Mouse (Mus musculus) adrenal gland, adult 8-10 months (tissue): ENCODE results near the gene Taok1. TPM values are rescaled to one million over a fixed set of nuclear protein-coding genes. Genes with fewer than 3 reads are reported as not detected.
A peak's percentile ranks its signal among the peaks of the same experiment; 100 is the strongest.

Experiments used
- DNase-seq: peaks from one replicate; pipeline ENCODE4 v3.0.0; 2022
- total RNA-seq, 4 experiments: library from RNA; stranded (reverse); gene quantifications; 2 replicates each; pipeline ENCODE4 v1.2.4; 2022

Gene Taok1
- total RNA-seq, 4 experiments from 2014 or later: 47.5 to 69.2 (median 61.7) TPM

DNA sequence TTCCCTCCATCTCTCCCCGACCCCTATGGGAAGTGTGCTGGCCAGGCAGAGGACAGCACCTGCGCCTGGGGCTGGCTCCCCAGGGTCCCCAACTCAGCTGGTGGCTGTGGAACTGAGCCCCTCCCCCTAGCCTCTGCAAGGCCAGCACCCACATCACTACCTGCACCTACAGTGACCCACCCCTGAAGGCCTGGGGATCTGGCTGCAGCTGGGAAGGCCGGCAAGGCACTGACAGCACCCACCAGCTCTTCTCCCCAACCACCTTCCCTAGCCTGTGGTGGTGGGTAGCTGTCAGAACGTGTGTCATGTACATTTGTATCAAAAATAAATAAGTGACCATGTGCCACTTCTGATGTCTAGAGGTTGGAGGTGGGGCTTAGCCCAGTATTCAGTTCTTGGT, 100.2 kb downstream of the Taok1 start:
- DNase-seq: peak; percentile 12

DNA sequence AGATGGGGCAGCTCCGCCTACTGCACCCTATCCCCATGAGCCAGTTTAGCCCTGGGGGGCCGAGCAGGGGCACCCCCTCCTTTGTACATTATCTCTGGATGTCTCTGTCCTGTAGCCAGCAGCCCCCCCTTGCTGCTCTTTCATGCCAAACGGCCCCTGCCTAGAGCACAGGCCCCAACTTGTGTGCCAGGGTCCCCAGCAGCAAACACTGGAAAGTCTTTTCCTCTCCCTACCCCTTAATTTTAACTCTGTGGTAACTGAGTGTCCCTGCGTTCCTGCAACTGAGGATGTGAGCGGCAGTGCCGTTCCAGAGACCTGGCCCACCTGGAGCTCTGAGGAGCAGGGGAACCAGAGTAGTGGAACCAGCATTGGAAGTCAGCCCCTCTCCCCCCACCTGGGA, 100.7 kb downstream of the Taok1 start:
- no peak for DNase-seq

DNA sequence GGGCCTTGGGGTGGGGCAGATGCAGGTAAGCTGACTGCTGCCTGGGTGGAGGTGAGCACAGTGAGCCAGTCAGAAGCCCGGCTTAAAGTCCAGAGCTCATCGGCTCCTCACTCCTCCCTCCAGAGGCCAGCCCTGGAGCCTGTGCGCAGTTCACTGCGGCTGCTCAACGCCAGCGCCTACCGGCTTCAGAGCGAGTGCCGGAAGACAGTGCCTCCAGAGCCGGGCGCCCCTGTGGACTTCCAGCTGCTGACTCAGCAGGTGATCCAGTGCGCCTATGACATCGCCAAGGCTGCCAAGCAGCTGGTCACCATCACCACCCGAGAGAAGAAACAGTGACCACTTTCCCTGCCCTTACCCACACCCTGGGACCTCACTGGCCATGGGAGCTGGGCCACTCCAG, 101.3 kb downstream of the Taok1 start:
- DNase-seq: no peak

DNA sequence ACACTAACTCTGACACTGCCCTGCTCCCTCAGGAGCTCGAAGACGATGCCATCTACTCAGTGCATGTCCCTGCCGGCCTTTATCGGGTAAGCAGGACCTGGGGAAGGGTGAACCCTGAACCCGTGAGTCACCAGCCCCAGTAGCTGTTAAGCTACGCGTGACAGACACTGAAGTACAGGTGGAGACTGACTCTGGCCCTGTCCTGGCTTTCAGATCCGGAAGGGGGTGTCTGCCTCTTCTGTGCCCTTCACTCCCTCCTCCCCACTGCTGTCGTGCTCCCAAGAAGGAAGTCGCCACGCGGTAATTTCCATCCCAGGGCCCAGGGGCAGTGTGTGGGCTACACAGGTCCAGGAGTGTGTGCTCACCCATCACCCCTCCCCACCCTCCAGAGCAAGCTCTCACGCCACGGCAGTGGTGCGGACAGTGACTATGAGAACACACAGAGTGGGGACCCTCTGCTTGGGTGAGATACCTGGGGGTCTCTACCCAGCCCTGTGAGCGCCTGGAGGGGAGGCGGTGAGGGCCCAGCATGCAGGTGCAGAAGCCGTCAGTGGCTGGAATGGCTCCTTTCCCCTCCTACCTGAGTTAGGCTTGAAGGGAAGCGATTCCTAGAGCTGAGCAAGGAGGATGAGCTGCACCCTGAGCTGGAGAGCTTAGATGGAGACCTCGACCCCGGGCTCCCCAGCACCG, 102.2 kb downstream of the Taok1 start:
- DNase-seq: no peak

DNA sequence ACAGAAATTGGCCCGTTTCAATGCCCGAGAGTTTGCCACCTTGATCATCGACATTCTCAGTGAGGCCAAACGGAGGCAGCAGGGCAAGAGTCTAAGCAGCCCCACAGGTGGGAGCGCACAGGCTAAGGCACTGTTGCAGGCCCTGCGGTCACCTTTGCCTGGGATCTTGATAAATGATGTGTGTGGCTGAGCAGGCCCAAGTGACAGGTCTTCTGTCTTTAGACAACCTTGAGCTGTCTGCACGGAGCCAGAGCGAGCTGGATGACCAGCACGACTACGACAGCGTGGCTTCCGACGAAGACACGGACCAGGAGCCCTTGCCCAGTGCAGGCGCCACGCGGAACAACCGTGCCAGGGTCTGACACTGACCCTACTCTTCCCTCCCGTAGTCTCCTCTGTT, 103.2 kb downstream of the Taok1 start:
- no peak for DNase-seq

DNA sequence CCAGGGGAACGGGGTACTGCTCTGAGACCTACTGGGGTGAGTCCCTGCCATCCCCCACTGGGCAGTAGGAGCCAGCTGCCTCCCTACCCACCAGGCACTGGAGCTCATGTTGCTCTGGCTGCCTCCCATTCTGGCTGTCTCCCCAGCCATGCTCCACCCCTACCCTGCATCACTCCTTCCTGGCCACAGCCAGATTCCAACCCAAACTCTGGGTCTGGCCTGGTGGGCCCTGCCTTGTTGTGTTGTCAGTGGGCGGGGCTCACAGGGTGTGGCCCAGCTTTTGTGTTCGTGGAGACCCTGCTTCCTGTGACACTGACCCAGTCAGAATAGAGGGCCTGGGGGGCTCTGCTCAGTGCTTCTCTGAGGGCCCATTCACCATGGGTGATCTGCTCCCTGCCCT, 104.1 kb downstream of the Taok1 start:
- DNase-seq: no peak

DNA sequence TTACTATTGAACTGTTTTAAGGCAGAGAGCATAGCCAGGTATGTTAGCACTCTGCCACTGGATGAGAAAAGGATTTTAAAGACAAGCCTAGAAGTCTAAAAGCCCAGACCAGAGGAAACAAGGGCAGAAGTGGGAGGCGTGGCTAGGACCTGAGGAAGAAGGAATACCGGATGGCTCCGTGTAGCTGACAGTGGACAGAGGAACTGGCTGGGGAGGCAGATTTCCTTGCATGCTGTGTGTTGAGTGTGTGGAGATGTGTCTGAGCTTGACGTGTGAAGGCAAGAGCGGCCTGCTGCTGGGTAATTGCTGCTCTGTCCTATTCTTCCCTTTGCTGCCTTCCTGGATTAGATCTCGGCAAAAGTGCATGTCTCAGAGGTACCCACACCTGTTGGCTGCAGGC, 105.1 kb downstream of the Taok1 start:
- DNase-seq: no peak

DNA sequence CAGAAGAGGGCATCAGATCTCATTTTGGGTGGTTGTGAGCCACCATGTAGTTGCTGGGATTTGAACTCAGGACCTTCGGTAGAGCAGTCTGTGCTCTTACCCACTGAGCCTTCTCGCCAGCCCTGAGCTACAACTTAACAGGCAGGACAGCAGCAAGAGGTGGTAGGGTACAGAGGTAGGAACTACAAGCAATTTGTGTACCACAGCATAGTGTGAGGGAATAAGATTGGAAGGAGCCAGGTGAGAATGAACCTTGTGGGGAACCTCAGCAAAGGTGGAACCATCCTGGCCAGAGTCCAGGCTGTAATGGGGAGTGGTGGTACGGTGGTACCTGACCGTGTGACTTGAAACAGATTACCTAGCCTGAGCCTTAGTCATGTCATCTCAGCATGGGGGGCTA, 105.6 kb downstream of the Taok1 start:
- no peak for DNase-seq

DNA sequence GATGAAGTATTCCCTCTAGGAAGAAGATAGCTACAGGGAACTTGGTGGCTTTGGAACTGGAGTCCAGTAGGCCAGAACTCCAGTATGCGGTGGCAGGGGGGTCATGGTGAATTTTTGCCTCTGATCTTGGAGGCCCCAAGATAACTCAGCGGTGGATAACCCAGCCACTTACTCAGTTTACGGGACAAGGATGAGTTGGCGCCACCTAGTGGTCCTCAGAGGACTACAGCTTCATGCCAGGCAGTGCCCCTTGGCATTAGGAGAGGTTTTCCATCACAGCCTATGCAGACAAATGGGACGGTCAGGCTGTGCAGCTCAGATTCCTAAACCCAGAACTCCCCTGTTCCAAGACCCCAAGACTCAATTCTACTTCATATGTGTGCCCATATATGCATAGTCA, 106.2 kb downstream of the Taok1 start:
- peak; percentile 63 for DNase-seq

DNA sequence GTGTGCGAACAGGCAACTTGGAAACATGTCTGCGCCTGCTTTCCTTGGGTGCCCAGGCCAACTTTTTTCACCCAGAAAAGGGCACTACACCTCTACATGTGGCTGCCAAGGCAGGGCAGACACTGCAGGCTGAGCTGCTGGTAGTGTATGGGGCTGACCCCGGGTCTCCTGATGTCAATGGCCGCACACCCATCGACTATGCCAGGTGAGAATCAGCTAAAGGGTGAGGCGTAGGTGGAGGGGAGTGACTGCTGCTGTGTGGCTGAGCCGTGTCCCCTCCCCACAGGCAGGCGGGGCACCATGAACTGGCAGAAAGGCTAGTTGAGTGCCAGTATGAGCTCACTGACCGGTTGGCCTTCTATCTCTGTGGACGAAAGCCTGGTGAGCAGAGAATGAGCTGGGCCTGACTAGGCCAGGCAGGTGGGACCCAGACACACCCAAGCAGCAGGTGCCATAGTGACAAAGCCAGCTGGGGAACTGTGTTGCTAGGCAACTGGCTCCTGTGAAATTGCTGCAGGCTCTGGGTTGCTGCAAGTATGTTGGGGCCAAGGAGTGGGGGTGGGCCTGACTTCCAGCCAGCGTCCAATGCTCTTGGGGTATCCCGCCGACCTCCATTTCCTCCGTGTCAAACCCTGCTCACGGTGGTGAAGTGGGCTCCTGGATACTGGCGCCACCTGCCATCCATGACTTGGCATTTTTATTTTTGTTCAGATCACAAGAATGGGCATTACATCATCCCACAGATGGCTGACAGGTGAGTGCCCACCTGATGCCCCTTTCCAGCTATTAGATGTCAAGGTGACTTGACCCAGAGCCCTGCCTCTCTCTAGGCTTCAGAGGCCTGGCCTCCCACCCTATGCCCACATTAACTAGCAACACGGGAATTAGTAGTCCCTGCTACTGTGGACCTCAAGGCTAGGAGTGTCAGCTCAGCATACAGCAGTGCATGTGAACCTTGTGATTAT, 107.0 kb downstream of the Taok1 start:
- DNase-seq: no peak

DNA sequence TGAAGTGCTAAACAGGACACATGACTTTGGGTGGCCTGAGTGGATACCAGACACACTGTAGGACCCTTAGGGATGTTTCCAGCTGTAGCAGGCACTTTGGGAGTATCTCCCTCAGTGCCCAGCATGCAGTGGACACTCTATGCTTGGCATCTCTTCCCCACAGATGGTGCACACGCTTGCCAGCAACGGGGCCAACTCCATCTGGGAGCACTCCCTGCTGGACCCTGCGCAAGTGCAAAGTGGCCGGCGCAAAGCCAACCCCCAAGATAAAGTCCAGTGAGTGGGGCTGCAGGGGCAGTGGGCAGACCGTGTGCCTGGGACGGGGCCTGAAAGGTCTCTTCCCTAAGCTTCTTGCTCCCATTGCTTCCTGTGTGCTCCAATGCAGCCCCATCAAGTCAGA, 108.3 kb downstream of the Taok1 start:
- no peak for DNase-seq

DNA sequence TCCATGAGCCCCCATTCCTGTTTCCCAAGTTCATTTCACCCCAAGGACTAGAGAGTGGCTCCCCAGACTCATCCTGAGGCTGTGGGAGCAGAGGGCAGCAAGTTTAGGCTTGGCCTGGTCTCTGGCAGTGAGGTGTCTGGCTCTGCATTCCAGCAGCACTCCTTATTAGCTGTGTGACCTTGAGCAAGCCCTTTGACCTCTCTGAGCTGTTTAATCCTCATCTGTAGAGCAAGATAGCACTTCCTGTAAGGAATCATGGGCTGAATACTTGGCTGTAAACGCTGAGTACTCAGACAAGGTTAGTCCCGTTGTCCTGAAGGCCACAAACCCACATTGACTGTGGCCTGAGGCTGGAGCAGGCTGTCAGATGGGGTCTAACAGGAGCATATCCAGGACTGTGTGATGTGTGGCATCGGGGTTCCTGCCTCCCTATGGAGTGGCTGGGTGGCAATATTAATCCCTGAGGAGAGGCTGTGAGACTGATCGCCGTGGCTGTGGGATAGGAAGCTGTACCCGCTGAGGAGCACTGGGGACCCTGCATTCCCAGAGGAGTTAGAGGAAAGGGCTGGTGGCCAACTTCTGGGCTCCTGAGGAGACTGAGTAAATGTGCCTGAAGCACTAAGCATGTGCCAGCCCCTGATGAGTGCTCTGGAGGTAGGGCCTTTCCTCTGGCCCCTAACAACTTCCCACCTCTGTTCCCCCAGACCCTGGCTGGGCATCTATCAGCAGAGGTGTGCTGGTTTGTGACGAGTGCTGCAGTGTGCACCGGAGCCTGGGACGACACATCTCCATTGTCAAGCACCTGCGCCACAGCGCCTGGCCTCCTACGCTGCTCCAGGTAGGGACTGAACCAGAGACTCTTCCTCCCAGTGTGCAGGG, 109.1 kb downstream of the Taok1 start:
- no peak for DNase-seq

DNA sequence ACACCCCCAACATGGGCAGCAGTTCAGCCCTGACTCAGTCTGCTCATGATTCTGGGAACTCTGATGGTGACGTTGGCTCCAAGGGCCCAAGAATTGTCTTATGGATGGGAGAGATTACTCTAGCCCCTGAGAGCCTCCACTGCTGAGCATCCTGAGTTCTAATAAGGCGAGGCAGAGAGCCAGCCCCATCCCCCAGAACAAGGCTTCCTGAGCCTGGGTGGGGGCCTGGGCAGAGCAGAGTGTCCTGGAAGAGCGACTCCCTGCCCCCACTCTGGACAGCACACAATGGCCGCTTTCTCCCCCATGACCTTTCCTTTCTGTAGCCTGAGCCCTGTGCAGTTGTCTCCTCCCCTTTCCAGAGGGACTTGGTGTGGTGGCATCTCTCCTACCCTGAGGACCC, 109.8 kb downstream of the Taok1 start:
- DNase-seq: no peak

DNA sequence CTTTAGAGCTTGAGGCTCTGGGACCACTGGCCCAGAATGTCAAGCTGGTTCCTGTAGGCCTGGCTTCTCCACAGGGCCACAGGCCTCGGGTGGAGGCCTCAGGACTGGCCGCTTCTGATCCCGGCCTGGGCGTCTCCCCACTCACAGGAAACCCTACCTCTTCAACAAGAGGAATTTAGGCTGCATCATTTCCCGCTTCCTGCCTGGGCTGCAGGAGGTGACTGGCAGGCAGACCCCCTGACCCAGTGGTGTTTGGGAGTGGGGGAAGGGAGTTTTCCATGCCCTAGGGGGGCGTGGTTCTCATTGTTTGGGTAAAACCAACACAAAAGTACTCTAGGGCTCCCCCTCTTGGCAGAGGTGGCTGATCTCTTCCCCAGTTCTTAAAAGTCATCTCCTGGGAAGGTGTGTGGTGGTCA, 110.3 kb downstream of the Taok1 start:
- peak; percentile 72 for DNase-seq

DNA sequence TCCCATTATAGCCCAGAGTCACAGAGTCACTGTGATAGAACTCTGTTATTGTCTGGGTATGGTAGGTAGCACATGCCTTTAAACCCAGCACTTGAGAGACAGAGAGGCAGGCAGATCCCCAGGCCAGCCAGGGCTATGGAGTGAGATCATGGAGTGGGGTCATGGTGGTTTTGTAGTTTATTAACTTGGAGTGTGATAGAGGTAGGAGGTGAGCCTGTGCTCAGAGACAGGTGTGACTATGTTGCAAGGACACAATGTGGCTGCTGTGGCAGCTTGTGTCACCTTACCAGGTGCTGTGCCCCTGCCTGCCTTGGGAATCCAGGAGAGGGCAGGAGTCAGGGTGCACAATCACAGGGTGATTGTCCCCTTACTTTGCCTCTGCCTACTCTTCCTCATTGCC, 112.1 kb downstream of the Taok1 start:
- no peak for DNase-seq

DNA sequence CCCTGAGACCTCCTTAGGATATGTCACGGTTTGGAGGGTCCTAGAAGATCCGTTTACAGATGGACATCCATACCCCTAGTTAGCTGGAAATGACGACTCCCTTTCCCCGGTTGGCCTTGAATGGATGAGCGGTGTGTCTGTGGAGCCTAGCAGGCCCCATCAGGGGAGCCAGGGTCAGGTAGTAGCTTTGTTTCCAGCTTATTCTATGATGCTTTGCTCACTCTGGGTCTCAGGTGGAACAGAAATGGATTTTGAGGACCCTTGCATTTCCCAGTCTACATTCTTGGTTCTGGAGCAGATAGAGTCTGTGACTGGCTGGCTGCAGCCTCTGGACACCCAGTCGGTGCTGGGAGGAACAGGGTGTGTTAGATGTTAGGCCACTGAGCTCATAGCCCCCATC, 112.8 kb downstream of the Taok1 start:
- DNase-seq: no peak

DNA sequence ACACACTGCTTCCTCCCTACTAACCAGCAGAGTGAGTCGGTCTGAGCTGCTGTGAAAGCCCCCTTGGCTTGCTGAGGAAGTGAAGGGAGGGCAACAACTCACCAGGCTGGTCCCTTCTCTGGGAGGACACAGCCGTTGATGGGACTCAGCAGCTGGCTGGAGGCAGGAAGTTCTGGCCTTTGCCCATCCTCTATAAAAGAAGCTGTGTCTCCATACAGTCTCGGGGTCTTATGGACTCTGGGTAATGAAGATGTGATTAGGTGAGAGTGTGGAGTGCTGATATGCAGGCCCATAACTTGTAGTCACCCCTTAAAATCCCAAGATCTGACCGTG, 113.3 kb downstream of the Taok1 start:
- no peak for DNase-seq

DNA sequence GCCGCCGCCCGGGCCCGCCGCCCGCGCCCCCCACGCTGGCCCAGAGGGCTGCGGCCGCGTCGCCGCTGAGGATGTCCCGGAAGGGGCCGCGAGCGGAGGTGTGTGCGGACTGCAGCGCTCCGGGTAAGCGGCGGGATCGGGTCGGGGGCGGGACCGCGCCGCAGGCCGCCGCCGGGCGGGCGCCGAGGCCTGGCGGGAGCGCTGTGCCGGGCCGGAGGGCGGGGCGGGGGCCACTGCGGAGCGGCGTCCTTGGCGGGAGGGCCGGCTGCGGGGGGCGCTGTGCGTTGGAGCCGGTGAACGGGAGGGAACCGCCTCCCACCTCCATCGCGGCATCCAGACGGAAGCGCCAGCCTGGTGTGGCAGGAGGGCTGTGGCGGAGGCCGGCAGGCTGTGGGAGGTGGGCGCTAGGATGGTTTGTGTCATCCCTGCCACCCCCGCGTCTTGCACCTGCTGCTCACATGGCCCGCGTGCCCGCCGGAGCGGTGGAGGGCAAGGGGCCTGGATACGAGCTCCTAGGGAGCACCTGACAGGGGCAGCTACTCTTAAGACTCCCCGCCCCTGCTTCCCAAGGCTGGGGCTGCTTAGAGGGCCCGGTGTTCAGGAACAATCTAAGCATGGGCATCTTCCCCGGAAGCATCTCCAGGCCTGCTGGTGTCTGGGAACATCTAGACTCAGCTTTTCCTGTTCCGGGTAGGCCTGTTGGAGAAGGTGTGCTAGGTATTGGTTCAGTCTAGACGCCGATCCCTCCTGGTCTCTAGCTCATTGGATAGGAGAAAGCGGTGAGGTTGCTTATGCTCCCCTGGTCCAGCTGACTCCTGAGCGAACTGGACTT, 113.9 kb downstream of the Taok1 start, which contains the start of gene Git1:
TSS of gene Git1 (plus strand) at position 51 of the 832 bp plus-strand sequence.
- peak; percentile 45 for DNase-seq

DNA sequence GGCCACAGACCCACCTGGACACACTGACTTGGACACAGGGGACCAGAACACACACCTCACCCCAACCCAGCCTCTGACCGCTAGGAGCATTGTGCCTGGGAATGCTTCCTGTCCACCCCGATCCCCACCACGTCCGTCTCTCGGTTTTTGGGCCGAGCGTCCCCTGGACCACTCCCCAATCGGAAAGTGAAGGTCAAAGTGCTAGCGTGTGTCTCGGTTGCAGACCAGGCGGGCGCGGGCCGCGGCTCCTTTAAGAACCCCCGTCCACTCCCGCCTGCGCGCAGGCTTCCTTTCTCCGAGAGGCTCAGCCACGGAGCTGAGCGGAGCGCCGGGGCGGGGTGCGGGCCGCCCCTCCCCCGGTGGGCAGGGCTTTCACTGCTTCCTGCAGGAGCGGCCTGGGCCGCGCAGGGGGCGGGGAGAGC, 114.7 kb downstream of the Taok1 start:
- peak; percentile 92 for DNase-seq

DNA sequence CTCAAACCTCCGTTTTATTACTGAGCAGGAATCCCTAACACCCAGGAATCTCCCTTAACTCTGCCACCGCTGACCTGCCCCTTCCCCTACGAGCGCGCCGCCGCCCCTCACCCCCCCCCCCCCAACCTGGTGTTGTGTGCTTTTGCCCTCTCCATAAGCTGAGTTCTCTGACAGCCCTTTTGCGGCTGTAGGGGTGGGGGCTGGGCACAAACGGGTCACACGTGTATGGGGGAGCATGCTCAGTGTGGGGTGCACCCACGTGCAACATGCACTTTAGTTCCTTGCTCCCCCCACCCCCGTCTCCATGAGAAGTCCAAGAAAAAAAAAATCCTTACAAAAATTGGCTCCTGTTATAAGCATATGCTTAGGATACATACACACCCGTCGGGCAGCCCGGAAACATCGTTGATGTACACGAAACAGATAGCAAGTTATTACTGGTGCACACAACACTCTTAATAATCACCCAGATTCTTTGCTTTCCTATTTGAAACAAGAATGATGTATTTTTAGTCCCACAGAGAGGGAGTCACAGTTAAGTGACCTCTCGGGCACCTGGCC, 115.2 kb downstream of the Taok1 start:
- DNase-seq: peak; percentile 36

DNA sequence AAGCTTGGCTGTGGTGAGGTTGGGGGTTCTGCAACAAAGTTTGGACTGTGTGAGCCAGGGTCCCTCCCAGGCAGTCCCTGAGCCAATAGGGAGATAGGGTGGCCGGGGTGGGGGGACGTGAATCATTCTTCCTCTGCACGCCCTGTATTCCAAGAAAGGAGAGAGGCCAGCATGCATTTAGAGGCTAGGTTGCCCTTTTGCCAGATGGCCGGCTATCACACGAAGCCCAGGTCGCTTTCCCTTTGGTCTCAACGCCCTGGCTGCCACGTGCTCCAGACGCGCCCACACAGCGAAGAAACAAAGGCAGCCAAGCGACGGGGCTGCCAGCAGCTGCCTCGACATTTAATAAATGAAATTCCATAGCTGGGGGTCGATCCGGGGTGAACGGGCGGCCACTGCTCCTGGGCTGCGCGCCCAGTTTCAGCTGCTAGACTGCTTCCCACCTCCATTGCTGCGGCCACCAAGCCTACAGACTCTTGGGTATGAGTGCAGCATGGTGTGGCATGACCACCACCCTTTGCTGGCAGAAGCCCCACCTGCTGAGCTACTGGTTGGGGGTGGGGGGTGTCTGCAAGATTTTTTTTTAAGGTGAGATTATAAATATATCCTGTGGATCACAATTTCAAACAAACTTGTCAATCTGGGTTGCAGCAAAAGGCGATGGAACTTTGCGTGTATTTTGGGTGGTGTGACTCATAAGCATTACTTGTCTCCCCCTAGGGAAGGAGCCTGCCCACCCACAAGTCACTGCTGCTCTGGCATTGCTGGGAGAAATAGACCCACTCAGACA, 115.9 kb downstream of the Taok1 start:
- peak; percentile 66 for DNase-seq
